Mouse (Mus musculus): ENCODE data around the gene Rubcn. TPM values are rescaled to one million over a fixed set of nuclear protein-coding genes. Genes with fewer than 3 reads are reported as not detected.
"Not testable (repeated sequence)": the region's sequence is repeated elsewhere in the genome, so short reads cannot be mapped to it uniquely, and the experiment has no call there.

The Rubcn gene
- 12.4 and 16.5 TPM in 2 replicates for polyA plus RNA-seq (2014; fragmentation: Nextera tagmentation; extraction: Ambion mirVana)

DNA sequence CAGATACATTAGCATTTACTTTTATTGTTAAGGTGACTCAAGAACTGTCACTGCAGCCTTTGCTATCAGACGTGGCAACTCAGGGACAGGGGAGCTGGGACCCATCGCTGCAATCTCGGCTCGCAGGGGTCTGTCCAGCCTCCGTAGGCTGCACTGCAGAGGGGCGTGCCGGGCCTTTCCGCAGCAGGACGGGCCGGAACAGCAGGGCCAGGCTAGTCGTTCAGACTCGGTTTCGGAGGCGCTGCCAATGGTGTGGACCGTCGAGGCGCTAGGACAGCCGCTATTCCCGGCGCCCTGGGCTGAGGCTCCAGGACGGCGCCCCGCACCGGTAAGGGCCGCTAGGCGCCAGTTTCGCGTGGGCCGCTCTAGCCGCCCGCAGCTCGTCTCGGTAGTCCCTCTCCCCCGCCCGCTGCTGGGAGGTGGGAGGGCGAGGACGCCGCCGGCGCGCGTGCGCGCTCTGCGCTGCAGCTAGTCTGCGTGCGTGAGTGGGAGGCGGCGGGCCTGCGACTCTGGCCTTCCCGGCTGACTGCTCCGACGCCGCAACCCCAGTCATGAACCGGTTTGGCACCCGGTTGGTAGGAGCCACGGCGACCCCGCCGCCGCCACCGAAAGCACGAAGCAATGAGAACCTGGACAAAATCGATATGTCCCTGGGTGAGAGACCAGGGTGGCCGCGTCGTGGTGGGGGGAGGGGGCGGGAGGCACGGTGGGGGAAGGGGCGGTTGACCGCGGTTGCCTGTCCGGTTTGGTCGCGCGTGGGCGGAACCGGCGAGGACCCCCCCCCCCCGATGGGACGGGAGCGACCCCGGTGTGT is at the start of gene Rubcn, which contains the start of gene Fyttd1:
Rubcn (minus strand) TSS at position 424 of the 814 bp plus-strand sequence.
Fyttd1 (plus strand) TSS at position 158 of the 814 bp plus-strand sequence.
- Histone ChIP-seq H3K9me3 (ENCODE audit: control insufficient read depth, low read length) (no peaks in the 10 kb centered on the region), H3K4me1 (ENCODE audit: control insufficient read depth, insufficient read depth, low read length) (peaks cover 4% of the 10 kb centered on the region; the same call in 1 of the 2 replicates), H3K9ac (ENCODE audit: low read length) (peak within 1 kb of the TSS; percentile 82), H3K36me3 (ENCODE audit: control insufficient read depth, insufficient read depth, low read length) (no peaks in the 10 kb centered on the region), H3K4me3 (ENCODE audit: low read depth, low read length) (peak within 1 kb of the TSS; percentile 96), H3K27ac (replicated peaks; ENCODE audit: low read depth, low read length) (peak within 1 kb of the TSS; percentile 68), H3K4me2 (ENCODE audit: low read depth, severe bottlenecking) (peak within 1 kb of the TSS; percentile 81), H3K27me3 (ENCODE audit: control insufficient read depth, insufficient read depth, low read length) (no peaks in the 10 kb centered on the region)
- DNase-seq (ENCODE audit: low spot score) (peak; percentile 97), ATAC-seq (ENCODE audit: insufficient number of reproducible peaks, low FRiP score, low TSS enrichment, low read depth) (peak; percentile 95)
- WGBS = under 1% methylated on average over 73 of the region's 83 CpGs

DNA sequence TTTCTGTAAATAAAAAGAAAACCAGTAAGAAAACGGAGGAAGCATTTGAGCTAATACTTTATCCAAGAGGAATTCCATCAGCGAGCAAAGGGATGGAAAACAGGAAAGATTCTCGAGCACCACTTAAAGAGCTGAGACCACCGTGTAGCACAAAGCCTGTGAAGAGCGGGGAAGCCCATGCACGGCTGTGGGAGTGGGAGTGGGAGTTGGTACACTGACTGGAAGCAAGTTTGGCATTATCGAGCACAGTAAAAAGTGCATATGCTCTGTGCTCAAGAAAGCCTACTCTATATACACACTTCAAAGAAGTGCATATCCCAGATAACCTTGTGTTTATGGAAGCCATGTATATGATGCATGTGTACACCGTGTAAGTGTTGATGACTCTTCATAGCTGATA is 49.5 kb upstream of the Rubcn start:
- Histone ChIP-seq H3K36me3 (ENCODE audit: control insufficient read depth, insufficient read depth, low read length) (no peaks in the 10 kb centered on the region), H3K27me3 (ENCODE audit: control insufficient read depth, insufficient read depth, low read length) (no peaks in the 10 kb centered on the region), H3K9me3 (ENCODE audit: control insufficient read depth, low read length) (no peaks in the 10 kb centered on the region), H3K4me1 (ENCODE audit: control insufficient read depth, insufficient read depth, low read length) (no peaks in the 10 kb centered on the region), H3K9ac (ENCODE audit: low read length) (no peak overlapping the region), H3K27ac (replicated peaks; ENCODE audit: low read depth, low read length) (no peak overlapping the region), H3K4me3 (ENCODE audit: low read depth, low read length) (no peak overlapping the region), H3K4me2 (ENCODE audit: low read depth, severe bottlenecking) (no peak overlapping the region)
- ATAC-seq (ENCODE audit: insufficient number of reproducible peaks, low FRiP score, low TSS enrichment, low read depth) (no peak), DNase-seq (ENCODE audit: low spot score) (no peak)
- 92% methylated on average over 8 of the region's 8 CpGs for WGBS

DNA sequence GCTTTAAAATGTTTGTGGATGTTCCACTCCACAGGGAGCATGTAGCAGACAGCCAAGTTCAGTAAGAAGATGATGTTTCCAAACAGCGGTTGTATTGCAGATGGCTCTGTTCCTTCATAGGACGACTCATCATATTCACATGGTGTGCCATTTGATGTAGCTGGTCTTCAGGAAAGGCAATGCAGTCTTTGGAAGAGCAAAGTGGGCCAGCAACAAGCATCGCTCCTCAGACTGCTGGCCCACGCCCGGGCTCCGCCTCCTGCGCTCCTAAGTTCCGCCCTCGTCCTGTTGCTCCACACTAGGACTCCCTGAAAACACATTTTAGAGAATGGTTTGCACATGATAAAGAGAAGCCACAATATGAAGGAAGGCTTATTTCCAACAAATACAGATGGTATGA is 49.1 kb upstream of the Rubcn start:
- H3K27me3 ChIP-seq (ENCODE audit: control insufficient read depth, insufficient read depth, low read length); H3K4me2 ChIP-seq (ENCODE audit: low read depth, severe bottlenecking); H3K27ac ChIP-seq (replicated peaks; ENCODE audit: low read depth, low read length); ATAC-seq (ENCODE audit: insufficient number of reproducible peaks, low FRiP score, low TSS enrichment, low read depth); H3K4me1 ChIP-seq (ENCODE audit: control insufficient read depth, insufficient read depth, low read length); H3K4me3 ChIP-seq (ENCODE audit: low read depth, low read length); DNase-seq (ENCODE audit: low spot score); H3K9ac ChIP-seq (ENCODE audit: low read length); H3K36me3 ChIP-seq (ENCODE audit: control insufficient read depth, insufficient read depth, low read length); H3K9me3 ChIP-seq (ENCODE audit: control insufficient read depth, low read length): not testable (repeated sequence)
- WGBS = 92% methylated on average over 9 of the region's 9 CpGs

DNA sequence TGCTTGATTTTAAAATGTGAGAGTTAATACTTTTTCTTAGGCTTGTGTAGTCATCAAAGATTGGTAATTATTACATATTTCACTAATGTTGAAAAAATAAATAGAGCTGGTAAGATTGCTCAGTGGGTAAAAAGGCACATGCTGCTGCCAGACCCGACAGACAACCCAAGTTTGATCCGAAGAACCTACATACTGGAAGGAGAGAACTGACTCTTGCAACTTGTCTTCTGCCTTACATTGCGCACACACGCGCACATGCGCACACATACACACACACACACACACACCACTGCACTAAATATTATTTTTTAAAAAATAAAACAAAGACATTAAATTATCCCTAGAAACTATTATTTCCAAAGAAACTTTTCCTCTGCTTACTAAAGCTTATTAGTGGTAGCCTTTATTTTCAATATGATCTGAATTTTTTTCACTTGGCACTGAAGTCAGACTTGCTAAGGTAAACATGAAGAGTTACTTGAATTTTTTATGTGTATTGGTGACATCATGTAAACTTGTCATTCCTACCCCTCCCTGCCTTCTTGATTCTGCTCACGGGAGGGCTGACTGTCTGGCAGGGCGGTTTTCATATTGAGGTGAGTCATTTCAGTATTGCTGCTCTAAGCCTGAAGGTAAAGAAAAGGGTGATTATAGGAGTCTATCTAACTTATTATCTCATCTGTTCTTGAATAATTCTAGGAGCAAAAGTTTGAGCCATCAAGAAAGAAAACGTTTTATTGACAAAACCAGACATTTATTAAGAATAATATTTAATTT is 37.9 kb upstream of the Rubcn start:
- Histone ChIP-seq H3K27me3 (ENCODE audit: control insufficient read depth, insufficient read depth, low read length) (no peaks in the 10 kb centered on the region), H3K4me3 (ENCODE audit: low read depth, low read length) (no peak overlapping the region; the same call in 1 of the 2 replicates), H3K9ac (ENCODE audit: low read length) (no peak overlapping the region), H3K4me1 (ENCODE audit: control insufficient read depth, insufficient read depth, low read length) (0 out of 2 replicates have a peak, but pooled peaks cover 2% of the 10 kb centered on the region), H3K9me3 (ENCODE audit: control insufficient read depth, low read length) (no peaks in the 10 kb centered on the region), H3K36me3 (ENCODE audit: control insufficient read depth, insufficient read depth, low read length) (no peaks in the 10 kb centered on the region), H3K27ac (replicated peaks; ENCODE audit: low read depth, low read length) (no peak overlapping the region), H3K4me2 (ENCODE audit: low read depth, severe bottlenecking) (no peak overlapping the region)
- DNase-seq (ENCODE audit: low spot score) = no peak
- 82% methylated on average over 9 of the region's 9 CpGs for WGBS
- ATAC-seq (ENCODE audit: insufficient number of reproducible peaks, low FRiP score, low TSS enrichment, low read depth) = no peak

DNA sequence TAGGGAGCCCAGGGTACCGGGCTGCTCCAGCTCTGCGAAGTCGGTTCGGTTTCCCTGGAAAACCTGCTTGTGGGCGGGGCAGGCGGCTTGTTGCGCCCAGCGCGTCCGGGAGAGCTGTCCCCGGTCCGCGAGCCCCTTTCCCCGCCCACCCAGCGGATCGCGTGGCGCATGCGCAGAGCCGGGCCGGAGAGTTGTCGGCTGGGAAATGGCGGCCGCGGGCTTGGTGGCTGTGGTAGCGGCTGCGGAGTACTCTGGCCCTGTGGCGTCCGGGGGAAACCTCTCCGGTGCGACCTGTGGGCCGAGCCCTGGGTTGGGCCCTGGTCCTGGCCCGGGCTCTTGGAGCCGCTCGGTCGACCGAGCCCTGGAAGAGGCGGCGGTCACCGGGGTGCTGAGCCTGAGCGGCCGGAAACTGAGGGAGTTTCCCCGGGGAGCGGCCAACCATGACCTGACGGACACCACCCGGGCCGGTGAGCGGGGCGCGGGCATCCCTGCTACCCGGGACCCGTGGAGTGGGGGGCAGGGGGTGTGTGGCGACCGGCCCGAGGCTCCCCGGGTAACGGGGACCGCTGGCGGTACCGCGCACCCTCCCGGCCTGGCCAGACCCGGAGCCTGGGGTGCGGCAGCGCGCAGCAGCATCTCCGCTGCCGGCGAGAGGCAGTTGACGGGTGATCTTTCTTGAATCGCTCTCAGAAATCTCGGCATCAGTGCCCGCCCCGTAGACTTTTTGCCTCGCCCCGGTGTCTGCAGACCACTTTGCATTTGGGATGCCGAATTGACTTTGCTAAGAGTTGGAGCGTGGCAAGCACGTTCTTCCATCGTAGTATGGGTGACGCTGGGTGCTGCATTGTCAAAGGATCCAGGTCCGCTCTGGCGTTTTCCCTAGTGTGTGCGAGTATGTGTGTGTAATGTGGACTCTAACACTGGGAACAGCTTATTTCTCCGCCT is 36.6 kb upstream of the Rubcn start, which contains the start of gene Lrch3:
Lrch3 (plus strand) TSS at position 164 of the 945 bp plus-strand sequence.
- Histone ChIP-seq H3K4me2 (ENCODE audit: low read depth, severe bottlenecking) (peak within 1 kb of the TSS; percentile 64), H3K27me3 (ENCODE audit: control insufficient read depth, insufficient read depth, low read length) (no peaks in the 10 kb centered on the region), H3K4me3 (ENCODE audit: low read depth, low read length) (peak within 1 kb of the TSS; percentile 99), H3K9me3 (ENCODE audit: control insufficient read depth, low read length) (no peaks in the 10 kb centered on the region), H3K4me1 (ENCODE audit: control insufficient read depth, insufficient read depth, low read length) (0 out of 2 replicates have a peak, but pooled peaks cover 2% of the 10 kb centered on the region), H3K9ac (ENCODE audit: low read length) (peak within 1 kb of the TSS; percentile 95), H3K27ac (replicated peaks; ENCODE audit: low read depth, low read length) (peak within 1 kb of the TSS; percentile 62; the same call in 1 of the 2 replicates), H3K36me3 (ENCODE audit: control insufficient read depth, insufficient read depth, low read length) (no peaks in the 10 kb centered on the region)
- under 1% methylated on average over 75 of the region's 85 CpGs for WGBS
- ATAC-seq (ENCODE audit: insufficient number of reproducible peaks, low FRiP score, low TSS enrichment, low read depth) = peak; percentile 82
- peak; percentile 98 for DNase-seq (ENCODE audit: low spot score)

DNA sequence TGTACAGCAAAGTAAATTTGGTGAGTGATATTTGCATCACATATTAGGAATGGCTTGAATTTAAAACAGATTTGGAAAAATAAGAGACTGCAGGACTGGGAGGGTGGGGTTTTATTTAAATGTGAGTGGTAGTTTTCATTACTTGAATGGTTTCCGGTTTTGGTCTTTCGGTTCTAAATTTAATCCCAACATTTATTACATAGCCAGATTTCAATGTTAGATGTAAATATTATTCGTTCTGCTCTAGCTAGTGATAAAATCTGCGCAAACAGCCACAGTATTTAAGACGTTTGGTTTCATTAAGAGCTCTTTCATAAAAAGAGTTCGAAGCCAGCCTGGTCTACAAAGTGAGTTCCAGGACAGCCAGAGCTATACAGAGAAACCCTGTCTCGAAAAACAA is 35.6 kb upstream of the Rubcn start:
- no peak overlapping the region; the same call in 1 of the 2 replicates for H3K9ac ChIP-seq (ENCODE audit: low read length)
- 71% methylated on average over 7 of the region's 7 CpGs for WGBS

DNA sequence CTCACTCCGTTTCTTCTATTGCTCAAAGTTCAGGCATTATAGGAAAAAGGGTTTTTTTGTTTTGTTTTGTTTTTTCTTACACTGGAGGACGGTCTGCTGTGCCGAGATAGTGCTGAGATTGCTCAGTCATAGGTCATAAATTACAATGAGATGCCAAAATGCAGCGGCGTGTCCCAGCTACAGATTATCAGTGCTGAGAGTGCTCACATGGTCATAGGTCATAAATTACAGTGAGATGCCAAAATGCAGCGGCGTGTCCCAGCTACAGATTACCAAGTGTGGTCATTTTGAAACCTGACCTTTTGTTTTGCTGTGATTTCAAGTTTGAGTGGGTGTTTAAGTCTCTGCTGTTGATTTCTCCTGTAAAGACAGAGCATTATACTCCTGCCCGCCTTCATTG is 29.2 kb upstream of the Rubcn start:
- Histone ChIP-seq H3K4me1 (ENCODE audit: control insufficient read depth, insufficient read depth, low read length) (no peaks in the 10 kb centered on the region), H3K27ac (replicated peaks; ENCODE audit: low read depth, low read length) (no peak overlapping the region), H3K9ac (ENCODE audit: low read length) (no peak overlapping the region), H3K4me2 (ENCODE audit: low read depth, severe bottlenecking) (no peak overlapping the region), H3K4me3 (ENCODE audit: low read depth, low read length) (no peak overlapping the region), H3K9me3 (ENCODE audit: control insufficient read depth, low read length) (no peaks in the 10 kb centered on the region), H3K36me3 (ENCODE audit: control insufficient read depth, insufficient read depth, low read length) (no peaks in the 10 kb centered on the region; the same call in 1 of the 2 replicates), H3K27me3 (ENCODE audit: control insufficient read depth, insufficient read depth, low read length) (no peaks in the 10 kb centered on the region)
- WGBS = 74% methylated on average over 8 of the region's 8 CpGs
- DNase-seq (ENCODE audit: low spot score) = no peak
- no peak for ATAC-seq (ENCODE audit: insufficient number of reproducible peaks, low FRiP score, low TSS enrichment, low read depth)

More for the DNA sequence above, 35.6 kb upstream of the Rubcn start:
- H3K27ac ChIP-seq (replicated peaks; ENCODE audit: low read depth, low read length) = no peak overlapping the region
- 0 out of 2 replicates have a peak, but pooled peaks cover 2% of the 10 kb centered on the region for H3K4me1 ChIP-seq (ENCODE audit: control insufficient read depth, insufficient read depth, low read length)
- no peaks in the 10 kb centered on the region for H3K9me3 ChIP-seq (ENCODE audit: control insufficient read depth, low read length)
- no peak overlapping the region for H3K4me2 ChIP-seq (ENCODE audit: low read depth, severe bottlenecking)
- no peaks in the 10 kb centered on the region for H3K36me3 ChIP-seq (ENCODE audit: control insufficient read depth, insufficient read depth, low read length)
- no peaks in the 10 kb centered on the region for H3K27me3 ChIP-seq (ENCODE audit: control insufficient read depth, insufficient read depth, low read length)
- no peak for DNase-seq (ENCODE audit: low spot score)
- no peak for ATAC-seq (ENCODE audit: insufficient number of reproducible peaks, low FRiP score, low TSS enrichment, low read depth)
- no peak overlapping the region for H3K4me3 ChIP-seq (ENCODE audit: low read depth, low read length)

Data from limb, embryonic 11.5 days (tissue).